Mouse (Mus musculus) layer of hippocampus, adult 18-20 months (tissue): Measurements from ENCODE around the gene Gpr176. TPM values are rescaled to one million over a fixed set of nuclear protein-coding genes. Genes with fewer than 3 reads are reported as not detected.
A peak's percentile ranks its signal among the peaks of the same experiment; 100 is the strongest.
"Not testable (repeated sequence)": the region's sequence is repeated elsewhere in the genome, so short reads cannot be mapped to it uniquely, and the experiment has no call there.

Experiments
- DNase-seq, 2 experiments: peaks; one replicate each; pipeline ENCODE4 v3.0.0; 2022; ENCODE audit warnings: low spot score in 2 of 2
- total RNA-seq, 2 experiments: library from RNA; stranded (reverse); gene quantifications; 2 replicates each; pipeline ENCODE4 v1.2.3; 2021

Gpr176 gene
- total RNA-seq, 2 experiments from 2014 or later = 10.8 to 12.0 TPM

DNA sequence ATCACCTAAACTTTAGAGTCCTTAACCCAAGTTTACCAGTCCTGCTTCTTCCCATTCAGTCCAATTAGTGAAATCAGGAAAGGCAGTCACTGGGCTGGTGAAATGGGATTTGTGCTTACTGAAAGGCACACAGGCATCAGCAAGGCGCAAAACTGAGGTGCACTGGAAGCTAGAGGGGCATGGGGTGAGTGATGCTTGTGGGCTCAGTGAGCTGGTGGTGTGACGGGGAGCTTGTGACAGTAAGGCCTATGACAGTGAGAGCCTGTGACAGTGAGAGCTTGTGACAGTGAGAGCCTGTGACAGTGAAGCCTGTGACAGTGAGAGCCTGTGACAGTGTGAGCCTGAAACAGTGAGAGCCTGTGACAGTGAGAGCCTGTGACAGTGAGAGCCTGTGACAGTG is 71.6 kb downstream of the Gpr176 start:
- DNase-seq = no peak

DNA sequence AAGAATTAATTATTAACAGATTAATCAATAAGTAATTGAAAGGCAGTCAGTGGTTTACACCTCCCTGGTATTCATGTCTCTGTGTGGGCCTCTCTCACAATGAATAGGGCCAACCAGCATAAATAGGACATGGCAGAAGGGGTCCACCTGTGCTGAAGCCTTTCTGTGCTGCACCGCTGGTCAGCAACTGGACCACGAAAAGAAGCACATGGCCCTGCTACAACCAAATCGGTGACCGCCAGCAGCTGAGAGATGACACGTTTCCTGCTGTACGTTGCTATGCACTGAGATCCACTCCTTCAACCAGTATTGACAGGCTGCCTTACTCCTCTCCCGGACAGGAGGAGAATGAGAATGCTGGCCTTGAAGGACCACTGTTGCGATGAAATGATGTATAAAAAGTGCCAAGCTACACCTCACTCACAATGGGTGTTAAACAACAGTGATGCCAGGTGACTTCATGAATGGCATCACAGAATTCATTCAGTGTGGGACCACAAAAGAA is 72.1 kb downstream of the Gpr176 start:
- no peak for DNase-seq

DNA sequence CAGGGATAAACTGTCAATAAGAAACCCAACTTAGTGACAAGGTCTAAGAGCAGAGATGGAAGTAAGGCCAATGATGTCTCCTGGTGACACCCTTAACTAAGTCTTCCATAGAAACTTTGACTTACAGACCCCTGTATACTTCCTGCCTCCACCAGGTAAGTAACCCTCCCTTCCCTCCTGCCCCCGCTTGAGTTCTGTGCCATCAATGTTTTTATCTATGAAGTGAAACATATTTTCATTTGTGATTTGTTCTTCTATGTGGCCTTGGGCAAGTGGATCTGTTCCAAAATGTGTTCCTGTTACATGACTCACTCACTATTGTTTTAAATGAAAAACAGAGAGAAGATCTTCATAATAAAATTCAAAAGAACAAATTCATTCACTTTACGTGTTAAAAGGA is 73.2 kb downstream of the Gpr176 start:
- no peak for DNase-seq

DNA sequence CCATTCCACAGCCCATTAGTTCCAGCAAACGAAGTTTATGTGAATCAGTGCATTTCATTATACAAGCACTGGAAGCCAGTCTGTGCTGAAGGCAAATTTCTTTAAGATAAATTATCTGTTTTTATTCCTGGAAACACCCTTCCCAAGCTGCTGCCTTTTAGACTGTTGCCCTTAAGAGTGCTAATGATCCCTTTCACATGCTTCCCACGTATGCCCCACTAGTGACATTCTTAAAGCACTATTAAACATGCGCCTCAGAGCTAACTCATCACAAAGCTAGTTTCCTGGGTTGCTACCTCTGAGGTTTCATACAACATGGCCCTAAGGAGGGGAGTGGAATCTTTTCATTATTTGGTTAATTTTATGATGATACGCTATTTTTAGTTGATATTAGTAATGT is 74.6 kb downstream of the Gpr176 start:
- DNase-seq = no peak

DNA sequence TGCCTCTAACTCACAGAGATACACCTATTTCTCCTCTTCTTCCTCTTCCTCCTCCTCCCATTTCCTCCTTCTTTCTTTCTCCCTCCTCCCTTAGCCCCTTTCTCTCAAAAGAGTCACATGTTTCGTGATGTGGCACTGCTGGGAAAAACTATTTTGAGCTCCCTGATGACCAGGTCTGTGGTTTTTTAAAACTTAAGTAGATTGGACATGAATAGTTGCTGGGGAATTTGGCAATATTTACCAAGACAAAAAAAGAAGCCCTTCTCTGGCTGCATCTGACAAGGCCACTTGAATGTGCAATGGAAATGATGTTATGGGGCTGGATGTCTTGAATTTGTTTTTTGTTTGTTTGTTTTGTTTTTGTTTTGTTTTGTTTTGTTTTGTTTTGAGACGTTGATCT is 75.3 kb downstream of the Gpr176 start:
- no peak for DNase-seq

DNA sequence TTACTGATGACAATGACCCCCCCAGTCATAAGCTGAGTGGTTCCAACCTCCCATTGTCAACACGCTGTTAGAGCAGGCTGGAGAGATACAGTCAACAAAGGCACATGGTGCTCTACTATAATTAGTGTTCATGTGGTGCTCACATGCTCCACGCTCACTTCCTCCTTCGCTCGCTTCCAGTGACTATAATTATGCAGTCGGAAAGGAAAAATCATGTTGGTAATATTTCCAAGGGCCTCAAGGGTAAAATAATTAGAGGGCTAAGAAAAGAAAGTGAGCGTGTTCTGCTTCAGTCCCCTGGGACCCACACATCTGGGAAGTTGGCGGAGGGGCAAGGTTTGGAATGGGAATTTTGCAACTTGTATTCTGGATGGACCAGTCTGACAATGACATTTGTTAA is 77.7 kb downstream of the Gpr176 start:
- DNase-seq = peak in 1 of 2 experiments; percentile 34

DNA sequence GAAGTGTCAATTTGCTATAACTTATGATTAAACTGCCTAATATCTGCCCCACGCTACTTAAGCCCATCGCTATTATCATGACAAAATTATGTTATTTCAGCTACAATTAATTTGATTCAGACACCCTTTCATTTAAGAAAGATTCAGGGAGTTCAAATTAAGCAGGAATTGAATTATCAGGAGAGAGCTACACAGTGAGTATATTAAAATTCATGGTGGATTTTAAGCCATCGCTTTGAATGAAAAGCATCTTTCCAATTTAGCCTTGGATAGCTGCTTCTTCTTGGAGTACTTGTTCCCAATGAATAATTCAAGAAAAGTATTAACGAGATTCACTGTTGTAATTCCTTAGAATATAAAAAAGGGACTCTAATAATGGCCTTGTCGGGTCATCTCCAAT is 79.6 kb downstream of the Gpr176 start:
- no peak for DNase-seq

DNA sequence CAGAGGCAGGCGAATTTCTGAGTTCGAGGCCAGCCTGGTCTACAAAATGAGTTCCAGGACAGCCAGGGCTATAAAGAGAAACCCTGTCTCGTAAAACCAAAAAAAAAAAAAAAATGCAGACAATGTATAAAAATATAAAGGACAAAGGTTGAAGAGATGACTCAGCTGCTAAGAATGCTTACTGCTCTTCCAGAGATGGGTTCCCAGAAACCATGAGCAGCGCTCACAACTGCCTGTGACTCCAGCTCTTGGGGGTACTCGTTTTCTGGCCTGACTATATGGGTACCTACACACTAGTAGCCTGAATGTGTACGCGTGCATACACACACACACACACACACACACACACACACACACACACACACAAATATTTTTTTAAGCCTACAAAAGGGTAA is 84.2 kb downstream of the Gpr176 start:
- not testable (repeated sequence) for DNase-seq

DNA sequence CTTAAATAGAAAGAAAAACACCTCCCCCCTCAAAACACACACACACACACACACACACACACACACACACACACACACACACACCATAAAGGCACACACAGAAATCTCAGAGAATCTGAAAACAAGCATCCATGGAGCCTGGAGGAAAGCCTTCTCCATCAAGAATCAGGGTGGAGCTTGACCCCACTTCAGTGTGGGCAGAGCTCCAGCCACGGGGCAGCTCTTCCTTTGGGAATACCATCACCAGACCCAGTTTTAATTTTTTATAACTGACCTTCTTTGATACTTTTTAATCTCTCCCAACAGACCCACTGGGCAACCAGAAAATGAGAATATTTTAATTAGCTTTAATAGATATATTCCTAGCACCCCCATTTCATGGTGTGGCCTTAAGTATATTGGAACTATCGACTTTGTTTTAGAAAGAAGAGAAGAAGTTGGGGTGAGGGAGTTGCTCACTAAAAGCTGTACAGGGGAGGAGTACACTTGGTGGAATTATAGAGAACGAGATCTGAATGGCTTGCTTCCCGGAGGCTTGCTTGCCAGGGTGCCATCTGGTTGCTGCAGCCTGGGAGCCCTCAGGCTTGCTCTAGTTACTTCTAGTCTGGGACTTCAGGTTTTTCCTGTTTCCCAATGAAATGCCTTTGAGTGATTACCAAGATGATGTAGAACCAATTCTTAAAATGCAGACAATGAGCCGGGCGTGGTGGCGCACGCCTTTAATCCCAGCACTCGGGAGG is 84.7 kb downstream of the Gpr176 start:
- DNase-seq = peak in 1 of 2 experiments; percentile 22

DNA sequence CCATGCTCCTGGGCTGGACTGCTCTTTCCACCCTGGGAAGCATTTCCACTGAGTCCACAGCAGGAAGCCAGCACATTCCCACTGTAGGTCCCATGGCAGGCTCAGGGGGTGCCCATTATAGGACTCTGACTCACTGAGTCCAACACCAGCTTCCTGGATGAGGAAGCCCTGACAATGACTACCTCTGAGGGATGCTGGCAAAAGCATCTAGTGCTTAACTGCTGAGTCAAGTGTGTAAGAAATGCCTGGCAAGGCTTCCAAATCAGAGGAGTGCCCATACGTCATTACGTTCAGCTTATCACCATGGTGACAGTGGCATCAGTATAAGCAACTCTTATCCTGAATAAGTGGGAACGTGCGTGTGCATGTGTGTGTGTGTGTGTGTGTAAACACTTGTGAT is 85.5 kb downstream of the Gpr176 start:
- DNase-seq = no peak

DNA sequence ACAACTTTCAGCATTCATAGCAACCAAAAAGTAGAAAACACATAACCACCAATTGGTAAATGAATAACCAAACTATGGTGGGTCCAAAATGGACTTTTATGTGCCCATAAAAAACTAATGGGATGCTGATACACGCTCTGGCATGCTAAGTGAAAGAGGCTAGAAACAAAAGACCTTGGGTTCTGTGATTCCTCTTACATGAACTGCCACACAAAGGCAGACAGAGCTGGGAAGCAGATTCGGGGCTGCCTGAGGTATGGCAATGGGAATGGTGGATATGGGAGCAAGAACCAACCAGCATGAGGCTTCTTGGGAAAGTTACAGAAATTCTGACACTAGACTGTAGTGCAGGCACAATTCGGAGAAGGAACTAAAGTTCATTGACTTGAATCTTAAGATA is 90.8 kb downstream of the Gpr176 start:
- DNase-seq = no peak

DNA sequence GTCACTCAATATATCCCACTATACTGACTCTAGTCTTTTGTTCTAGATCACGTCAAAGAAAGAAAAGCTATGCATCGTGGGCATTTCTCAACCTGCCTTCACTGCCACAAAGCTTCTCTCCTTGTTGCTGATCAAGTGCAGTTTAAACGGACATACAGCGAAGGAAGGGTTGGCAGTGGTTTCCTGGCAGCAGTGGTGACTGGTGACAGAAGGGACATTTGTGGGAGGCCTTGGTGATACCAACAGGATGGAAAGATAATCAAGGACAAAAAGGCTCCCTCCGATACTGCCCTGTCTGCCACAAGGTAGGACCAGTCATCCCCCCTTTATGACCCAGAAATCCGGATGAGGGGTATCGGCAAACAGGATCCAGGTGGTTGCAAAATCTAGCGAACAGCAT is 95.0 kb downstream of the Gpr176 start:
- no peak for DNase-seq

DNA sequence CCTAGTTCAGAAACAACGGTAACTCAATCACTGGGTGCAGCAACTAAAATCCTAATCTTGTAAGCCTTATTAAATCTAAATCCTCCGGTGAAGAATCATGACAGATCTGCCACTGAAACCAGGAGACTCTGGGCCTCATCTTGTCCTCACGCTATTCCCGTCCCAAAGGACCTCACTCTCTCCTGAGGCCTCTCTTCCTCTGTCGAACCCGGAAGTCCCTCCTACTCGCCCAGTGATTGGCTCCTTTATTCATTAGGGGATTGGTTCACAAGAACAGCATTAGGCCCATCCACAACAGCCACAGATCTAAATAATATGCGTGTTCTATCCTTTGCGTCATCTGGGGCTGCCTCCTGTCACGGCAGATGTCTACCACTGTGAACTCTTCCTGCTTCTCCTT is 101.6 kb downstream of the Gpr176 start:
- peak in 1 of 2 experiments; percentile 35 for DNase-seq

DNA sequence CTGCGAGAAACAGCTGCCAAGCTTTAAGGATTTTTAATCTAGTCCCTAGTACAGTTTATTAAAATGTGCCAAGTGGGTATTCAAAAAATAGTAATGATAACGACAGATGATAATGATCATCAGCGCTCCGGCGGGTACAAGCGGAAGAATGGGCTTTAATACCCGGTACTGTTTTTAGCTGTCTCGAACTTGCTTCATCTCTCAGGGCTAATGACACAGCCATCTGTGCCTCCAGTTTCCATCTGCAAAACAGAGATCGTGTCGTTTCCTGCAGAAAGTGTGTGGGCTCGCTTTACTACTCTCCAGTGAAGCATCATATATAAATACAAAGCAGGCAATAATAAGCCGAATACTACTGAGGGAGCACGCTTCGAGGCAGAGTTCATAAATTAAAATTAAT is 103.0 kb downstream of the Gpr176 start:
- peak; percentile 73 to 88 for DNase-seq

DNA sequence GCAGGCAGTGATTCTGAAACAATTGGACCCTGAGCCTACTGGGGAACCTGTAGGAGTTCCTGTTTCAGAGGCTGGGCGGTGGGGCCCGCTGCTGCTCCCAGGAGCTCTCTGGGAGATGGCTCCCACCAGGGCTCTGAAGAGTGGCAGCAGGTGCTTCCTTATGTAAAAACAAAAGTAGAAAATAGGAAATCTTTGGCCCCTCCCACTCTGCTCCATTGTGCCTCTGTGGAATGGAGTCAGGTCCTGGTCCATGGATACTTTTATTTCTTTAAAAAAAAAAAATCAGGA is 109.4 kb downstream of the Gpr176 start:
- DNase-seq = no peak

DNA sequence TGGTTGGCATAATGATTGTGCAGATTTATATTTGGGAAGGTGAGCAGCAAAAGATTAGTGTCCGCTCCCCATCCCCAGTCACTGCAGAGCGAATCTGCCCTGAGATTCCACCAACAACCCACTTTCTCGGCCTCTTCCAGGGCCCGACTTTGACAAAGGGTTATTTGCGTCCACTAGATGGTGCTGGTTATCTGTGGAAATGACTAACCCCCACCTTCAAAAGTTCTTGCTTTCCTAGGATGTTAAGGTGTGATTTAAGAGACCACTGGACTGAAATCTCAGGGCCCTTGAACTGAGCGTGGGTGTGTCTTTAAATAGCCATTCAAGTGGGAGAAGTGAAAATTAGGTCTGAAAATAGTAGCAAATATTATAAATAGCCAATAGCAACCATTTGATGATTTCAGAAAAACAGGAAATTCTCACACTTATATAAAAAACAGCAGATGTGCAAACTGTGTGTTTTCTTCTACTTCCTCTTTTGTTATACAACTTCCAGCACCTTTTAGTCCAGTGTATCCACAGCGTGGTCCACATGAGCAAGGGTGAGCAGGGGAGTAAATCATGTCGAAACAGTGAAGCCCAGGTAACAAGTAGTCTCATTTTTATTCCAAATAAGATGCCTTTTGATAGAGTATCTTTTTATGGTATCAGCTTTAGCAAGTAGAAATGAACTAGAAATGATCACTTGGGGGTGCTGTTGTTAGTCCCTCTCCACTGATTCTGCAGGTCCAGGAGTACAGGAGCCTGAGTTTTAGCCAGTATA is 109.9 kb downstream of the Gpr176 start:
- DNase-seq = peak; percentile 25 to 78

DNA sequence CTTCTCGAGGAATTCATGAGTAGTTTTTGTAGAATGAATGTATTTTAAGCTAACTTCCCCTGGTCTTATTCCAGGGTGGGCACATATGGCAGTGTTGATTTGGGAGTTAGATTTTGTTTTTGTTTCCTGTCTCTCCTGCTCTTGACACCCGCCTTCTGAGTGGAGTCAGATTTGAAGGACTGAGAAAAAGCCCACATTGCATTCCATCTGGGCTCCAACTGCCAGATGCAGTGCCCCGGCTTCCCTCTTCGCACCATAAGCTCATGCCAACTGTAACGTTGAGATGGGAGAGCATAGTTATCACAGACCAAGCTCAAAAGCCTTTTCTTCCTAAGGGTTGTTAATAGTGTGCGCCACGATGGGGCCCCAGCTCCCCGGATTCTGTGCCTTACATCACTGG is 110.5 kb downstream of the Gpr176 start:
- DNase-seq = peak; percentile 80 to 83

DNA sequence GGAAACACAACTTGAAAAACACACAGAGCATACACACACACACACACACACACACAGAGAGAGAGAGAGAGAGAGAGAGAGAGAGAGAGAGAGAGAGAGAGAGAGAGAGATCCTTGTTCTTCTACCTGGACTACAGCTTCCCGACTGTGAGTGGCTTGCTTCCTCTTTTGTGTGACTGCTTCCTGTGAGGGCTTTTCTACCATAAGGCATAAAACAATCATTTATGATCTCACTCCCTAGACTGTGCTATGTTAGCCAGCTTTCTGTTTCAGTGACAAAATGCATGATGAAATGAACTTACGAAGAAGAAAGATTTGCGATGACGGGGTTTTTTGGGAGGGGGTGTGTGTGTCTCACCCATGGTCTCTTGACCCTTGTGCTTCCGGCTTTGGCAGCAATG is 113.5 kb downstream of the Gpr176 start:
- no peak for DNase-seq

DNA sequence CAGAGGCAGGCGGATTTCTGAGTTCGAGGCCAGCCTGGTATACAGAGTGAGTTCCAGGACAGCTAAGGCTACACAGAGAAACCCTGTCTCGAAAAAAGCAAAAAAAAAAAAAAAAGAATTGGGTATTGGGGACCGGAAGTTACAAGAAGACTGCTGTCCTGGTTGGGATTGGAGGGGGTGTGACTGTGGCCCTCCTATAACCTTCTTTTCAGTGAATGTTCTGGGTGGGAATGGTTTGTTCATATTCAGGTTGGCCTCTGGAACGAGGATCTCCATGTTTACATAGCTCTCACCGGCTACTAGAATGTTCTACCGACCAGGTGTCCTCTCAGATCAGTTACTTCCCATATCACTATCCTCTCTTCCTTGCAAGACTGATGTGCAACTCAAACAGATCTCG is 116.1 kb downstream of the Gpr176 start:
- DNase-seq = no peak

DNA sequence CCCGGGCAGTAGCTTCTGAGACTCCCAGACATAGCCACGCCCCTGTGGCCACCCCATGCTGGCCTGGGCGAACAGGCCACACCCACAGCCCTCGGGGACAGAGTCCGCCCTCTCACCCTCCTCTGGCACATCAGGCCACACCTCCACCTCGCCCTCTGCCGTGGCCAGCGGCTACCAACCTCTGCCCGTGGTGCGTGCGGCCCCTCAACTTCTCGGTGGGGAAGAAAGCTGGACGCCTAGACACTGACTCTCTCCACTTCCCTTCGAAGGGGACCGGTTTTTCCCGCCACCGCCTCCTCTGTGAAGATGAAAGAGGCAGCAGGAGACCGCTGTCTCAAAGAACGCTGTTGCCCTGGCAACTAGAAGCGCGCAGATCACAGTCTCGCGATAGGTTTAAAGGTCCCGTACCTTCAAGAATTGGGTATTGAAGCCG is 116.6 kb downstream of the Gpr176 start, which contains the start of gene Fsip1:
Fsip1 (minus strand) TSS at position 346 of the 433 bp plus-strand sequence.
- DNase-seq = peak; percentile 47 to 52

DNA sequence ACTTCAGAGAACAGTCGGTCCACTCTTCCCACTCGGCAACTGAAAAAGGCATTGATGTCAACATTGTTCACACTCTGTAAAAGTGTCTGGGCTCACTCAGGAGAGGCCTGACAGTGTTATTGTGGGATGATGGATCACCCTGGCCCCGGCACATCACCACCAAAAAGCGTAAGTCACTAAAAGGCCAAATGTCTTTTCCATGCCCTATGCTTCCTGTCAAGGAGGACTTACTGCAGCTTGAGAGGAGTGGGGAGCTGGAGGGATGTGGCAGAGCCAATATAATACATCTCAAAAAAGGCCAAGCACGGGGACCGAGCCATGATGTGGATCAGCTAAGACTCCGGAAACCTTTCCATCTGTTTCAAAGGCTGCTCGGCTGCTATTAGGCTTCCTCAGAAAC is 118.7 kb downstream of the Gpr176 start:
- no peak for DNase-seq

DNA sequence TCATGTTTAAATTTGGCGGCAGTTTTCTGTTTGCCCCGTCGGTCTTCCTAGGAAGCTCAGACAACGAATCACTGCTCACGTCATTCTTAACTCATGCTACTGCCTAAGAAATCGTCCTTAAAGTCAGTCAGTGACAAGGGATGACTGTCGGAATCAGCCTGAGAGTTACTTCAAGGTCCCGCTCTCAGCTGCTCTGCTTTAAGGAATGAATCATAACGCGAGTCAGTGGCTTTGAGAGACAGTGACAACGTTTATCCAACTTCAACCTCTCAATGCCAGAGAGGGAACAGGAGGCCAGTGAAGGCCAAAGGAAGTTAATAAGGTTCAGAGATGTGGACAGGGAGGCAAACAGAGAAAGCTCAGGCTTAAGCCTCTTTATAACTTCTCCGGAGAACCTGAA is 124.3 kb downstream of the Gpr176 start:
- DNase-seq = no peak

DNA sequence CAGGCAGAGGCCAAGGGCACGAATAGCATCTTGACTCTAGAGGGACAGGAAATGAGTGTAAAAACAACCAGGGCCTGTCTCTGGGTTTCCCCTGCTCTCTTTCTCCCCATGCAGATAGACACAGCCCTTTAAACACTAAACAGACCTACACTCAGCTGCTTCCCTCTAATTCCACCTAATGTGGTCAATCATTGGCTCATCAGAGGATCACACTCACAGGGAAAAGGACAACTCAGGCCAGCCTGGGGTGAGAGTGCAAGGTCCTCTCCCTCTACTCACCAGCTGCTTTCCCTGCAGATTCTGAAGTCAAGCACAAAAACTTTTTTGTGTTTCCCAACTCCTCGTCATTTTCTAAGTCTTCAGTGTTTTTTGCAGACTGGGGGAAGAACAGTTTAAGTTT is 125.2 kb downstream of the Gpr176 start:
- DNase-seq = no peak
